Mouse (Mus musculus) ES-E14 (cell line): ENCODE measurements at regions not wholly inside any gene's neighbourhood (a gene's known extent, or its start where the extent isn't known, plus 50 kb on each side); places are given as distances from the start of the nearest gene placed in this dataset.

Experiments
- DNase-seq: peaks from one replicate; pipeline ENCODE4 v3.0.0-alpha.2; 2013; ENCODE audit warnings: low read depth, low spot score
- H3K27ac ChIP-seq: 2 replicates; pipeline ENCODE4 v1.5.1; 2012; ENCODE audit warnings: low read depth, mild to moderate bottlenecking, low read length, moderate library complexity, mixed read lengths; ENCODE audit not compliant: poor library complexity, insufficient read depth, severe bottlenecking
- H3K36me3 ChIP-seq: 2 replicates; pipeline ENCODE4 v1.6.1; 2012; ENCODE audit warnings: mild to moderate bottlenecking, low read length, moderate library complexity, mixed read lengths; ENCODE audit not compliant: control insufficient read depth, poor library complexity, insufficient read depth, severe bottlenecking
- H3K4me1 ChIP-seq, 2 experiments: fragments of 150-350 bp in 1 of 2; sonication (generic) in 1 of 2; 2 replicates each; pipeline ENCODE4 v1.6.1; 2012; ENCODE audit warnings: low read length in 2 of 2, mild to moderate bottlenecking in 1 of 2, mixed read lengths in 1 of 2; ENCODE audit not compliant: control insufficient read depth in 2 of 2, insufficient read depth in 2 of 2, poor library complexity in 1 of 2
- H3K4me3 ChIP-seq, 2 experiments: fragments of 150-350 bp in 1 of 2; sonication (generic) in 1 of 2; 2 replicates each; pipeline ENCODE4 v1.5.1; 2012; ENCODE audit warnings: low read length in 2 of 2, low read depth in 1 of 2, mild to moderate bottlenecking in 1 of 2, mixed read lengths in 1 of 2; ENCODE audit not compliant: insufficient read depth in 1 of 2, poor library complexity in 1 of 2, severe bottlenecking in 1 of 2
- H3K9ac ChIP-seq: 2 replicates; pipeline ENCODE4 v1.6.1; 2012; ENCODE audit warnings: low read depth, mild to moderate bottlenecking, low read length, mixed read lengths; ENCODE audit not compliant: poor library complexity, insufficient read depth, severe bottlenecking
- H3K9me3 ChIP-seq: fragments of 150-350 bp; sonication (generic); 2 replicates; pipeline ENCODE4 v1.6.1; 2012; ENCODE audit warnings: low read depth, mild to moderate bottlenecking, low read length; ENCODE audit not compliant: control insufficient read depth, insufficient read depth
- CHD2 ChIP-seq: IDR thresholded peaks from 2 replicates; pipeline ENCODE4 v1.6.1; 2014; ENCODE audit warnings: mild to moderate bottlenecking, low read depth, low read length, inconsistent platforms
- HCFC1 ChIP-seq: IDR thresholded peaks from 2 replicates; pipeline ENCODE4 v1.6.1; 2012; ENCODE audit warnings: low read length, inconsistent platforms, borderline replicate concordance; ENCODE audit not compliant: insufficient read depth
- MAFK ChIP-seq: IDR thresholded peaks from 2 replicates; pipeline ENCODE4 v1.6.1; 2014; ENCODE audit warnings: mild to moderate bottlenecking, low read depth, low read length, inconsistent platforms; ENCODE audit not compliant: insufficient read depth
- ZC3H11A ChIP-seq: IDR thresholded peaks from 2 replicates; pipeline ENCODE4 v1.6.1; 2012; ENCODE audit warnings: low read depth, mild to moderate bottlenecking, inconsistent platforms, low read length, borderline replicate concordance
- ZNF384 ChIP-seq: IDR thresholded peaks from 2 replicates; pipeline ENCODE4 v1.6.1; 2012; ENCODE audit warnings: low read depth, low read length, inconsistent platforms
- in situ Hi-C, 2 experiments: fragments of 600-800 bp; cut with MboI; formaldehyde crosslinking; loops; one replicate each; pipeline ENCODE4 v1.15.1; 2025; ENCODE audit warnings: low sequenced_read_pairs in 2 of 2, inconsistent platforms in 1 of 2; ENCODE audit not compliant: unreplicated experiment in 2 of 2

DNA sequence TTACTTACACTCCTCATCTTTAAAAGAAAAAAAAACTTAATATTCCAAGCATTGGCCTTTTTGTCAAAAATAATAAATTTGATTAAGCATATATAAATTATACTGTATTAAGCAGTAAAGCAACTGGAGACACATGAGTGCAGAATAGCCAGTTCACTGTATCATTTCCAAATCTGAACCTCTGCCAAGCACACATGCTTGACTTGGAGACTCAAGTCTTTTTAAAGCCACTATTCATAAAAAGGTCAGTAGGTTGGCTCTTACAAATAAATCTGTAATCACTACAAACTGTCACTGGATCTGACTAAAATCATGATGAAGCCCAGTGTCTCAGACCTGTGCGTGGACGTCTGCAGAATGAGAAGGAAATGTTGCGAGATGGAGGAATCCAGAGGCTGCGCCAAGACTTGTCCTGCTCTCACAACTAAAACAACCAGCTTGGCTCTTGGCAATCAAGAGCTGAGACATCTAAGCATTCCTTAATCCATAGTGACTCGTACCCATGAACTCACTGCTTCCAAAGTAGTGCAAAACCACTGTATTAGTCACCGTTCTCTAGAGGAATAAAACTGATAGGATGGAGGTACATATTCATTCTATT is 195.8 kb upstream of the Map3k7 start:
- H3K4me1 ChIP-seq, result no peaks in the 10 kb centered on the region
- TF ChIP-seq MAFK, result no peak
- TF ChIP-seq CHD2, result no peak
- TF ChIP-seq ZNF384, result no peak
- TF ChIP-seq HCFC1, result no peak
- no peak for TF ChIP-seq ZC3H11A
- in situ Hi-C loops, result no loop called here
- H3K4me3 ChIP-seq, result no peak overlapping the region
- H3K9ac ChIP-seq, result no peak overlapping the region
- no peak overlapping the region for H3K27ac ChIP-seq
- H3K9me3 ChIP-seq, result no peaks in the 10 kb centered on the region
- no peak for DNase-seq
- H3K36me3 ChIP-seq, result no peaks in the 10 kb centered on the region

DNA sequence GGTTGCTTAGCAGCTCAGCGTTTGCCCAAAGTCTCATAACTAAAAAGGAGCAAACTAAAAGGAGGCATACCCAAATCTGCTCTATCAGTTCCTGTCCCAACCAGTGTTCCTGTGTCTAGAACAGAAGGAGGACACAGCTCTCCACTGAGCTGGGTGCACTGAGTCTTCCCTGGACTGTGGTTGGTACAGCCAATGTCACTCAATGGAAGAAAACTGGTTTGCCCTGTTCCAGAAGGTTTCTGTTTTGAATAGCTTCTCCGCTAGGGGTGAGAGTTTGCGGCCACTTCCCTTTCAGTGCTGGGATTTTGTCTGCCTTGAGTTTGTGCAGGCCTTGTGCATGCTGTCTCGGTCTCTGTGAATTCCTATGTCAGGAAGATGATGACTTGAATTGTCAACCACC is 194.6 kb upstream of the Map3k7 start:
- no peak for DNase-seq
- H3K9ac ChIP-seq, result no peak overlapping the region
- in situ Hi-C loops, result no loop called here

GRCm38 (mm10) chr4:31786284-31786683 is 177.6 kb upstream of the Map3k7 start:
- Histone ChIP-seq H3K9ac (no peak overlapping the region), H3K4me3 (no peak overlapping the region), H3K4me1 (no peaks in the 10 kb centered on the region), H3K27ac (no peak overlapping the region), H3K36me3 (no peaks in the 10 kb centered on the region), H3K9me3 (no peaks in the 10 kb centered on the region)
- peak; percentile 8 for DNase-seq
- TF ChIP-seq ZNF384 (no peak), MAFK (no peak), CHD2 (no peak), ZC3H11A (no peak; the same call in 1 of the 2 replicates)
- in situ Hi-C loops, result no loop called here

More for the DNA sequence above, 194.6 kb upstream of the Map3k7 start:
- no peaks in the 10 kb centered on the region for H3K9me3 ChIP-seq
- TF ChIP-seq HCFC1 (no peak), ZNF384 (no peak), ZC3H11A (no peak), MAFK (no peak), CHD2 (no peak)
- H3K27ac ChIP-seq, result no peak overlapping the region
- no peaks in the 10 kb centered on the region for H3K4me1 ChIP-seq
- no peaks in the 10 kb centered on the region for H3K36me3 ChIP-seq
- H3K4me3 ChIP-seq, result no peak overlapping the region

GRCm38 (mm10) chr4:31817574-31818240 is 146.2 kb upstream of the Map3k7 start:
- in situ Hi-C loops, result no loop called here
- no peak for DNase-seq
- Histone ChIP-seq H3K4me3 (no peak overlapping the region), H3K9ac (no peak overlapping the region), H3K36me3 (no peaks in the 10 kb centered on the region), H3K4me1 (no peaks in the 10 kb centered on the region), H3K9me3 (no peaks in the 10 kb centered on the region), H3K27ac (no peak overlapping the region)
- TF ChIP-seq CHD2, result no peak
- no peak for TF ChIP-seq HCFC1
- no peak for TF ChIP-seq MAFK
